Mouse (Mus musculus) neural tube, embryonic 14.5 days (tissue): ENCODE results near the gene Vezf1. TPM values are rescaled to one million over a fixed set of nuclear protein-coding genes. Genes with fewer than 3 reads are reported as not detected.

ENCODE experiments used
- ATAC-seq: fragments of 200-750 bp; cut with Nextera tagmentation; 2 replicates; pipeline ENCODE4 v1.8.0; 2017; ENCODE audit warnings: low read depth, mild to moderate bottlenecking, moderate TSS enrichment, moderate library complexity
- H3K27ac ChIP-seq: fragments of 300-500 bp; sonication (generic); 2 replicates; pipeline ENCODE4 v1.5.1; 2014; ENCODE audit warnings: low read depth, mild to moderate bottlenecking, control low read depth, low read length, moderate library complexity, mixed read lengths
- H3K27me3 ChIP-seq: fragments of 300-500 bp; sonication (generic); 2 replicates; pipeline ENCODE4 v1.6.1; 2014; ENCODE audit warnings: low read length; ENCODE audit not compliant: control insufficient read depth, insufficient read depth
- H3K36me3 ChIP-seq: fragments of 300-500 bp; sonication (generic); 2 replicates; pipeline ENCODE4 v1.6.1; 2014; ENCODE audit warnings: low read length, mixed read lengths; ENCODE audit not compliant: control insufficient read depth, insufficient read depth
- H3K4me1 ChIP-seq: fragments of 300-500 bp; sonication (generic); 2 replicates; pipeline ENCODE4 v1.6.1; 2014; ENCODE audit warnings: low read length; ENCODE audit not compliant: control insufficient read depth, insufficient read depth
- H3K4me2 ChIP-seq: fragments of 300-500 bp; sonication (generic); 2 replicates; pipeline ENCODE4 v1.6.1; 2014; ENCODE audit warnings: mild to moderate bottlenecking, low read depth, low read length, control low read depth
- H3K4me3 ChIP-seq: fragments of 300-500 bp; sonication (generic); 2 replicates; pipeline ENCODE4 v1.5.1; 2014; ENCODE audit warnings: low read depth, low read length, control low read depth, mixed read lengths
- H3K9ac ChIP-seq: fragments of 300-500 bp; sonication (generic); replicated peaks from 2 replicates; pipeline ENCODE4 v1.6.1; 2014; ENCODE audit warnings: low read depth, mild to moderate bottlenecking, control low read depth, low read length, mixed read lengths
- H3K9me3 ChIP-seq: fragments of 300-500 bp; sonication (generic); 2 replicates; pipeline ENCODE4 v1.6.1; 2016; ENCODE audit warnings: low read length; ENCODE audit not compliant: control insufficient read depth
- WGBS: fragments of 180-500 bp; shearing (Covaris S2); extraction: QIAGEN DNeasy Blood & Tissue Kit; methylation state at CpG from one replicate; pipeline ENCODE4 v1.1.7; 2014; 5-methylcytosine and 5-hydroxymethylcytosine counted together
- polyA plus RNA-seq: library from polyadenylated mRNA; unstranded; fragments of >200 nt; fragmentation: Nextera tagmentation; extraction: Ambion mirVana; gene quantifications from 2 replicates; pipeline ENCODE4 v1.2.1, GENCODE M21; 2014

The Vezf1 gene
- polyA plus RNA-seq, 1 experiment from 2014 or later, result 50.2 TPM

DNA sequence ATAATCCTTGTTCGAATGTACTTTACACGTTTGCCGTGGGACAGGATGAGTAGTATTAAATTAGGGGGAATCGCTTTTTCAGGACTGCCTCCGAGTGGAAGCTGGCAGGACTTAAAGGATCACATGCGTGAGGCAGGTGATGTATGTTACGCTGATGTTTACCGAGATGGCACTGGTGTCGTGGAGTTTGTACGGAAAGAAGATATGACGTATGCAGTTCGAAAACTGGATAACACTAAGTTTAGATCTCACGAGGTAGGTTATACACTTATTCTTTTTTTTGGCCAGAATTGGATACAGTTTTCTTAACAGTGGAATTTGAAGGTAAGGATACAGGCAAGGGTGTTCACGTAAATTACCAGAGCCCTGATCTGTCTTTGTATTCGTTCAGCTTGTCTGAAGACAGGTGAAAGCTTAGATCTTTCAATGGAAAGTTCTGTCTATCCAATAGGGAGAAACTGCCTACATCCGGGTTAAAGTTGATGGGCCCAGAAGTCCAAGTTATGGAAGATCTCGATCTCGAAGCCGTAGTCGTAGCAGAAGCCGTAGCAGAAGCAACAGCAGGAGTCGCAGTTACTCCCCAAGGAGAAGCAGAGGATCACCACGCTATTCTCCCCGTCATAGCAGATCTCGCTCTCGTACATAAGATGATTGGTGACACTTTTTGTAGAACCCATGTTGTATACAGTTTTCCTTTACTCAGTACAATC lies 19.0 kb upstream of the Vezf1 start:
- Histone ChIP-seq H3K4me1 (peaks cover 28% of the 10 kb centered on the region), H3K27me3 (no peaks in the 10 kb centered on the region), H3K9me3 (no peaks in the 10 kb centered on the region), H3K36me3 (peaks cover 19% of the 10 kb centered on the region), H3K27ac (peak overlapping the region; percentile 98; the same call in 1 of the 2 replicates), H3K9ac (peak overlapping the region; percentile 97), H3K4me3 (peak overlapping the region; percentile 98), H3K4me2 (peak overlapping the region; percentile 94)
- ATAC-seq, result no peak
- WGBS, result 21% methylated on average over 26 of the region's 26 CpGs

DNA sequence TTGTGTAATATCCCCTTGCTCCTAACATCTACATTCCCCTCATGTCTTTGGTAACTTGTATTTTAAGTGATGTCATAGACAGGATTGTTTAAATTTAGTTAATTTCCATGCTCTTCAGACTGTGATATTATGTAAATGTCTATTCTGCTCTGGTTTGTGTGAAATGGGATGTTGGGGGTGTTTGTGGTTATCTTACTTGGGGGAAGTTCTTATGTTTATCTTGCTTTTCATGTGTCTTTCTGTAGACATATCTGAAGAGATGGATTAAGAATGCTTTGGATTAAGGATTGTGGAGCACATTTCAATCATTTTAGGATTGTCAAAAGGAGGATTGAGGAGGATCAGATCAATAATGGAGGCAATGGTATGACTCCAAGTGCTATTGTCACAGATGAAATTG lies 18.3 kb upstream of the Vezf1 start:
- Histone ChIP-seq H3K4me2 (peak overlapping the region; percentile 94), H3K27ac (no peak overlapping the region), H3K36me3 (peaks cover 19% of the 10 kb centered on the region), H3K4me1 (peaks cover 28% of the 10 kb centered on the region), H3K27me3 (no peaks in the 10 kb centered on the region), H3K4me3 (peak overlapping the region; percentile 98), H3K9ac (no peak overlapping the region), H3K9me3 (no peaks in the 10 kb centered on the region)
- no peak for ATAC-seq

DNA sequence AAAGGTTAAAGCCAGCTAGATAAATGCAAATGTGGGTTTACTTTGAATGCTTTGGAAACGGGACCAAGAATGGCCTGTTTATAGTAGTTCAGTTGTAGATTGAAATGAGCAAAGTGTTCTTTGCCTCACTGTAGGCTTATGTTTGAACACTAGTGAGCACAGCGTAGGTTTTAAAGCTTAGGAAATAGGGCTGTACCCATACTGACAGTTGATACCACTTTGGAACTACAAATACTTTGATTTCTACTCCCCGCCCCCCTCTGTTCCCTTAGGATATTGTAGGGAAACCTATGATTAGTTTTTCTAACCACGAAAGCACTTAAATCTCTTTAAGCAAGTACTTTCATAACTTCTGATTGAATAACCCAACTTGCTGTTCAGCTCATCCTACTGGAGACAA lies 15.4 kb upstream of the Vezf1 start:
- Histone ChIP-seq H3K9me3 (no peaks in the 10 kb centered on the region), H3K27ac (no peak overlapping the region), H3K4me3 (no peak overlapping the region), H3K4me1 (peaks cover 19% of the 10 kb centered on the region), H3K9ac (no peak overlapping the region), H3K27me3 (no peaks in the 10 kb centered on the region), H3K36me3 (peaks cover 19% of the 10 kb centered on the region), H3K4me2 (no peak overlapping the region)
- 84% methylated on average over 4 of the region's 4 CpGs for WGBS
- ATAC-seq, result no peak

DNA sequence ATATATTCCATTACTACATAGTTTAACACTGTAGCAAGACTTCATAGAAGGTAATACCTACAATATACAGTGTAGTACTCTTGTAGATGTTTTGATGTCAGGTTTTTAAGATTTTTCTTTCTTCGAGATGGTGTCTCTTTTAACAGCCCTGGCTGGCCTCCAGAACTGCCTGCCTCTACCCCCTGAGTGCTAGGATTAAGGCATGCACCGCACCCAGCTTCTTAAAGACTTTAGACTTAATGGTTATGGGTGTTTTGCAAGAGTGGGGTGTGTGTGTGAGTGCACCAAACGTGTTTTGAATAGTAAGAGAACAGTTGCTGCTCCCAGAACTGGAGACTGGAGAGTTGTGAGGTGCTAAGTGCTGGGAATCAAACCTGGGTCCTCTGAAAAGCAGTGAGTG lies 14.3 kb upstream of the Vezf1 start:
- Histone ChIP-seq H3K9me3 (no peaks in the 10 kb centered on the region), H3K4me3 (no peak overlapping the region), H3K4me2 (no peak overlapping the region), H3K4me1 (peaks cover 18% of the 10 kb centered on the region), H3K27me3 (no peaks in the 10 kb centered on the region), H3K9ac (no peak overlapping the region), H3K36me3 (peaks cover 19% of the 10 kb centered on the region), H3K27ac (no peak overlapping the region)
- no peak for ATAC-seq
- 58% methylated on average over 3 of the region's 3 CpGs for WGBS

DNA sequence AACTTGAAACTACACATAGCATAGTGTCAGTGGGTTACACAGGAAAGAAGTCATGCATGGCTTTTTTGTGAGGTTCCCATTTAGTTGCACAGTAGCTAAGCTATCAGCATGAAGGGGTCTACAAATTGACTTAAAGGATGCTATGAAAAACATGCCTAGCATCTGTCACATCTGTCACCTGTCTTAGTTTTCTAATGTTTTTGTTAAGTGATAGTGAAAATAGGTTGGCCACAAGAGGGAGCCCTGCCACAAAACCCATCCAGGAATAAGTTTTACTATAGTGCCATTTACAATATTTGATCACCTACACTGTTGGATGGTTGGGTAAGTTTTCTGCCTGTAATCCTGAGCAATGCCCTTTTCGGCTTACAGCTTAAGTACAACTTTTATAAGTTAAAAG lies 13.5 kb upstream of the Vezf1 start:
- H3K36me3 ChIP-seq, result peaks cover 19% of the 10 kb centered on the region
- ATAC-seq, result no peak
- no peak overlapping the region for H3K27ac ChIP-seq
- no peak overlapping the region for H3K9ac ChIP-seq
- no peak overlapping the region for H3K4me2 ChIP-seq
- no peaks in the 10 kb centered on the region for H3K27me3 ChIP-seq
- H3K9me3 ChIP-seq, result no peaks in the 10 kb centered on the region
- 79% methylated on average over 1 of the region's 1 CpGs for WGBS
- H3K4me1 ChIP-seq, result peaks cover 10% of the 10 kb centered on the region
- H3K4me3 ChIP-seq, result no peak overlapping the region

DNA sequence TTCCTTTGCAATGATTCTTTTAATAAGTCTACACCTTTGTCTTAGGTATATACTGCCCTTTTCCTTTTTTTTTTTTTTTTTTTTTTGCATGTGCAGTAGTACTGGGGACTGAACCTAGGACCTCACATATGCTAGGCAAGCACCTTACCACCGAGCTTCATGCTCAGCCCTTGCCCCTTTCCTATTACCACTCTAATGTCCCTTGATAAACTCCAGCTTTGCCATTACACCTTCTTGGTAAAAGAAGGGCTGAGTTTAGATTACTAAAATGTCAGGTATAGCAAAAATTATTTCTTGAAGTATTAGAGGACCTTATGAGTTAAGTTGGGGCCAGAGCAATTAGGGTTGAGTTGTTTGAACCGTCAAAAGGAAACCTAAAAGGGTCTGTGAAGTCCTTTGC lies 12.3 kb upstream of the Vezf1 start:
- Histone ChIP-seq H3K4me1 (0 out of 2 replicates have a peak, but pooled peaks cover 3% of the 10 kb centered on the region), H3K27ac (no peak overlapping the region), H3K9ac (no peak overlapping the region), H3K27me3 (no peaks in the 10 kb centered on the region), H3K36me3 (peaks cover 10% of the 10 kb centered on the region; the same call in 1 of the 2 replicates), H3K9me3 (no peaks in the 10 kb centered on the region), H3K4me2 (no peak overlapping the region), H3K4me3 (no peak overlapping the region)
- WGBS, result 87% methylated on average over 2 of the region's 2 CpGs
- ATAC-seq, result no peak

DNA sequence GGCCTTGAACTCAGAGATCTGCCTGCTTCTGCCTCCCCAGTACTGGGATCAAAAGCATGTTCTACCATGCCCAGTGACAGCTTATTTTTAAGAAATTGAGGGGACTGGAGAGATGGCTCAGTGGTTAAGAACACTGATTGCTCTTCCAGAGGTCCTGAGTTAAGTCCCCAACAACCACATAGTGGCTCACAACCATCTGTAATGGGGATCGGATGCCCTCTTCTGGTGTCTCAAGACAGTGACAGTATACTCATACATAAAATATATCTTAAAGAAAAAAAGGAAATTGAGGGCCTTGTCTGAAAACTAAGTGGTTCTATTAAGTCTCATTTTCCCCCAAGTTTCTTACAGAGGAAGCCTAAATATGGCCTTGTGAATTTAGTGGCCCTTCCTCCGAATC lies 10.3 kb upstream of the Vezf1 start:
- Histone ChIP-seq H3K9ac (no peak overlapping the region), H3K4me2 (no peak overlapping the region), H3K36me3 (peaks cover 4% of the 10 kb centered on the region; the same call in 1 of the 2 replicates), H3K9me3 (no peaks in the 10 kb centered on the region), H3K27me3 (no peaks in the 10 kb centered on the region), H3K27ac (no peak overlapping the region), H3K4me1 (no peaks in the 10 kb centered on the region), H3K4me3 (no peak overlapping the region)
- no peak for ATAC-seq
- WGBS, result 78% methylated on average over 2 of the region's 2 CpGs

DNA sequence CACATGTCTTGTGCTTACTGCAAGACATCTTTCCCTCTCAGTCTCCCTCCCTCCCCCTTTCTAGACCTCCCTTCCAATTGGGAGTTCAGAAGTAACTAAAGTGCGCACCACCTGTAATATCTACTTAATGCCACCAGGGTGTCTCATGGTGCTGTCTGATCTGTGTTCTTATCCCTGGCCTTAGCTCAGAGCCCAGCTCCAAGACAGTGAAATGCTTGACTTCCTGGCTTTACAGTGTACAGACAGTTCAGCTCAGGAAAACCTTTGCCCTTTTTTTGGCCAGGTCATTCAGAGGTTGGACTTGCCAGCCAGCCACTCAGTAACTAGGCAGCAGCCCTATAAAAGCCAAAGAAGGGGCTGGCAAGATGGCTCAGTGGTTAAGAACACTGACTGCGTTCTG lies 8.9 kb upstream of the Vezf1 start:
- Histone ChIP-seq H3K27ac (no peak overlapping the region), H3K27me3 (no peaks in the 10 kb centered on the region), H3K4me3 (no peak overlapping the region), H3K36me3 (no peaks in the 10 kb centered on the region), H3K4me2 (no peak overlapping the region), H3K4me1 (no peaks in the 10 kb centered on the region), H3K9ac (no peak overlapping the region), H3K9me3 (no peaks in the 10 kb centered on the region)
- WGBS, result 54% methylated on average over 2 of the region's 2 CpGs
- ATAC-seq, result peak; percentile 85; the same call in 1 of the 2 replicates

DNA sequence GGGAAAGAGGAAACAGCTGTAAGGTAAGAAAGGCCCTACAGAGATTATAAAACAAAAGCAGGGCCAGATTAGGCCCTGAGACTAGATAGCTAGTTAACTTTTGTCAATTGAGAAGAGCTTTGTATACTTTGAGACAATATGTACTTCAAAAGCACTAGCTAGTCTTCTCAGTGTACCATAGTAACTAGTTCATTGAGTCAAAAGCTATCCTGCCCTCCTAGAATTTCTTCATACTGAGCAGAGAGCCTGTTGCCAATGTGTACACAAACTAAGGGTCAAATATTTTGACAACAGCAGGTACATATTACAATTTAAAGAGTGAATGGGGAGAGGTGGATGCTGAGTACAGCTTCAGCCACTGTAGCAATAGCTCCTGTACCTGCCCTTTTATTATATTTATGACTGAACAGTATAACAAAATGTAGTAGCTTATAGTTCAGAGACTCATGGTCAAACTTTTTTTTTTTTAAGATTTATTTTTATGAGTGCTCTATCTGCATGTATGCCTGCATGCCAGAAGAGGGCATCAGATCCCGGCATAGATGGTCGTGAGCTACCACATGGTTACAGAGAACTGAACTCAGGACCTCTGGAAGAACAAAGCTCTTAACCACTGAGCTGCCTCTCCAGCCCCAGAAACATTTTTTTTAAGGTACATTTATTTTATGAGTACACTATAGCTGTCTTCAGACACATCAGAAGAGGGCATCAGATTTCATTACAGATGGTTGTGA lies 6.0 kb upstream of the Vezf1 start:
- no peaks in the 10 kb centered on the region for H3K36me3 ChIP-seq
- no peak for ATAC-seq
- no peak overlapping the region for H3K4me2 ChIP-seq
- H3K9ac ChIP-seq, result no peak overlapping the region
- no peaks in the 10 kb centered on the region; the same call in 1 of the 2 replicates for H3K4me1 ChIP-seq
- no peak overlapping the region for H3K4me3 ChIP-seq
- H3K9me3 ChIP-seq, result no peaks in the 10 kb centered on the region
- H3K27ac ChIP-seq, result no peak overlapping the region
- 78% methylated on average over 2 of the region's 2 CpGs for WGBS
- no peaks in the 10 kb centered on the region for H3K27me3 ChIP-seq
